Mouse (Mus musculus): ENCODE measurements around the gene Hyou1.
"Not testable (repeated sequence)": the region's sequence is repeated elsewhere in the genome, so short reads cannot be mapped to it uniquely, and the experiment has no call there.

Hyou1 gene

GRCm38 (mm10) chr9:44379054-44379834, at the start of gene Hyou1:
TSS of gene Hyou1 (plus strand) at chr9:44379490.
- DNase-seq (ENCODE audit: low spot score): peak; percentile 98

- DNase-seq (ENCODE audit: low spot score): no peak
These were observed 48.6 kb upstream of the Hyou1 start for GRCm38 (mm10) chr9:44330736-44331135.

- no peak for DNase-seq (ENCODE audit: low spot score)
These were observed 46.2 kb upstream of the Hyou1 start for GRCm38 (mm10) chr9:44332918-44333638.

- peak; percentile 97 for DNase-seq (ENCODE audit: low spot score)
These were observed 44.6 kb upstream of the Hyou1 start, which contains the start of gene H2afx for GRCm38 (mm10) chr9:44334396-44335330. TSS of gene H2afx (plus strand) at chr9:44334694.

GRCm38 (mm10) chr9:44335331-44336092, 43.8 kb upstream of the Hyou1 start:
- peak; percentile 30 for DNase-seq (ENCODE audit: low spot score)

GRCm38 (mm10) chr9:44336093-44336406, 43.2 kb upstream of the Hyou1 start:
- DNase-seq (ENCODE audit: low spot score): no peak

- not testable (repeated sequence) for DNase-seq (ENCODE audit: low spot score)
These were observed 42.8 kb upstream of the Hyou1 start for GRCm38 (mm10) chr9:44336513-44336912.

GRCm38 (mm10) chr9:44336964-44337363, 42.3 kb upstream of the Hyou1 start:
- DNase-seq (ENCODE audit: low spot score): no peak

GRCm38 (mm10) chr9:44337436-44338169, 41.7 kb upstream of the Hyou1 start:
- no peak for DNase-seq (ENCODE audit: low spot score)

- DNase-seq (ENCODE audit: low spot score): no peak
These were observed 40.7 kb upstream of the Hyou1 start for GRCm38 (mm10) chr9:44338574-44338973.

- no peak for DNase-seq (ENCODE audit: low spot score)
These were observed 37.8 kb upstream of the Hyou1 start for GRCm38 (mm10) chr9:44341487-44341886.

GRCm38 (mm10) chr9:44342173-44342572, 37.1 kb upstream of the Hyou1 start:
- DNase-seq (ENCODE audit: low spot score): no peak

GRCm38 (mm10) chr9:44342605-44343004, 36.7 kb upstream of the Hyou1 start:
- DNase-seq (ENCODE audit: low spot score): no peak

- DNase-seq (ENCODE audit: low spot score): no peak
These were observed 36.0 kb upstream of the Hyou1 start for GRCm38 (mm10) chr9:44343290-44343689.

GRCm38 (mm10) chr9:44343781-44344421, 35.4 kb upstream of the Hyou1 start, which contains the start of gene Hmbs:
TSS of gene Hmbs (minus strand) at chr9:44344228.
- peak; percentile 81 for DNase-seq (ENCODE audit: low spot score)

GRCm38 (mm10) chr9:44345570-44346433, 33.5 kb upstream of the Hyou1 start:
- DNase-seq (ENCODE audit: low spot score): no peak

- no peak for DNase-seq (ENCODE audit: low spot score)
These were observed 32.1 kb upstream of the Hyou1 start for GRCm38 (mm10) chr9:44347166-44347565.

GRCm38 (mm10) chr9:44347621-44348020, 31.7 kb upstream of the Hyou1 start:
- no peak for DNase-seq (ENCODE audit: low spot score)

GRCm38 (mm10) chr9:44348546-44348945, 30.7 kb upstream of the Hyou1 start:
- no peak for DNase-seq (ENCODE audit: low spot score)
